Mouse (Mus musculus) stomach, embryonic 16.5 days (tissue): ENCODE measurements around the gene Adamts14. TPM values are rescaled to one million over a fixed set of nuclear protein-coding genes. Genes with fewer than 3 reads are reported as not detected.
A peak's percentile ranks its signal among the peaks of the same experiment; 100 is the strongest.

Experiments used
- ATAC-seq: fragments of 200-750 bp; cut with Nextera tagmentation; 2 replicates; pipeline ENCODE4 v1.8.0; 2017; ENCODE audit warnings: moderate number of reproducible peaks, moderate TSS enrichment; ENCODE audit not compliant: insufficient read depth, low FRiP score
- H3K27ac ChIP-seq: fragments of 300-500 bp; sonication (generic); 2 replicates; pipeline ENCODE4 v1.5.1; 2014; ENCODE audit warnings: low read length
- H3K27me3 ChIP-seq: fragments of 300-500 bp; sonication (generic); 2 replicates; pipeline ENCODE4 v1.6.1; 2014; ENCODE audit warnings: low read length, control low read depth, mixed read lengths; ENCODE audit not compliant: control insufficient read depth, insufficient read depth
- H3K36me3 ChIP-seq: fragments of 300-500 bp; sonication (generic); 2 replicates; pipeline ENCODE4 v1.6.1; 2014; ENCODE audit warnings: low read length; ENCODE audit not compliant: control insufficient read depth, insufficient read depth
- H3K4me1 ChIP-seq: fragments of 300-500 bp; sonication (generic); 2 replicates; pipeline ENCODE4 v1.6.1; 2014; ENCODE audit warnings: low read length, control low read depth, mixed read lengths; ENCODE audit not compliant: control insufficient read depth, insufficient read depth
- H3K4me2 ChIP-seq: fragments of 300-500 bp; sonication (generic); 2 replicates; pipeline ENCODE4 v1.6.1; 2014; ENCODE audit warnings: low read depth, low read length, mixed read lengths
- H3K4me3 ChIP-seq: fragments of 300-500 bp; sonication (generic); replicated peaks from 2 replicates; pipeline ENCODE4 v1.5.1; 2014; ENCODE audit warnings: mild to moderate bottlenecking, low read length
- H3K9ac ChIP-seq: fragments of 300-500 bp; sonication (generic); 2 replicates; pipeline ENCODE4 v1.6.1; 2014; ENCODE audit warnings: low read length
- H3K9me3 ChIP-seq: fragments of 300-500 bp; sonication (generic); replicated peaks from 2 replicates; pipeline ENCODE4 v1.6.1; 2016; ENCODE audit warnings: low read length, control low read depth; ENCODE audit not compliant: control insufficient read depth
- WGBS: fragments of 180-500 bp; shearing (Covaris S2); extraction: QIAGEN DNeasy Blood & Tissue Kit; methylation state at CpG from one replicate; pipeline ENCODE4 v1.1.7; 2014; 5-methylcytosine and 5-hydroxymethylcytosine counted together
- polyA plus RNA-seq: library from polyadenylated mRNA; unstranded; fragments of >200 nt; fragmentation: Nextera tagmentation; extraction: Ambion mirVana; gene quantifications from 2 replicates; pipeline ENCODE4 v1.2.1, GENCODE M21; 2015

The Adamts14 gene
- polyA plus RNA-seq, 1 experiment from 2014 or later: 1.6 TPM

DNA sequence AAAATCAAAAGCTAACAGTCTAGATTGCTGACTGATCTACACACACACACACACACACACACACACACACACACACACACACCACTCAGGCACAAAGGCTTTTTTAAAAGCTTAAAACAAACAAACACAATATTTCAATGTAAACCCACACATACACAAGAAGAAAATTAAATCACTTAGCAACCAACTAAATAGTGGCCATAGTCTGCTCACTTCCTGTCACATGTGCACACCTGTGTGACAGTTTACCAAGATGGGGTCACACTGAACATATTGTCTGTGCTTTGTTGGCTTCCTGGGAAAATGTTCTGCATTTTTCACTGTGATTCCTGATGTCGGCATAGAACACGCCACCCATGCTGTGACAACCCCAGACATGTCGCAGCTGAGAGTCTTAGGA, 41.5 kb downstream of the Adamts14 start:
- H3K27me3 ChIP-seq: no peaks in the 10 kb centered on the region
- ATAC-seq: no peak
- H3K4me1 ChIP-seq: peaks cover 4% of the 10 kb centered on the region
- no peaks in the 10 kb centered on the region for H3K36me3 ChIP-seq
- 83% methylated on average over 3 of the region's 3 CpGs for WGBS
- no peak overlapping the region for H3K4me2 ChIP-seq
- H3K9ac ChIP-seq: no peak overlapping the region
- H3K9me3 ChIP-seq: no peaks in the 10 kb centered on the region
- no peak overlapping the region for H3K27ac ChIP-seq
- H3K4me3 ChIP-seq: no peak overlapping the region

DNA sequence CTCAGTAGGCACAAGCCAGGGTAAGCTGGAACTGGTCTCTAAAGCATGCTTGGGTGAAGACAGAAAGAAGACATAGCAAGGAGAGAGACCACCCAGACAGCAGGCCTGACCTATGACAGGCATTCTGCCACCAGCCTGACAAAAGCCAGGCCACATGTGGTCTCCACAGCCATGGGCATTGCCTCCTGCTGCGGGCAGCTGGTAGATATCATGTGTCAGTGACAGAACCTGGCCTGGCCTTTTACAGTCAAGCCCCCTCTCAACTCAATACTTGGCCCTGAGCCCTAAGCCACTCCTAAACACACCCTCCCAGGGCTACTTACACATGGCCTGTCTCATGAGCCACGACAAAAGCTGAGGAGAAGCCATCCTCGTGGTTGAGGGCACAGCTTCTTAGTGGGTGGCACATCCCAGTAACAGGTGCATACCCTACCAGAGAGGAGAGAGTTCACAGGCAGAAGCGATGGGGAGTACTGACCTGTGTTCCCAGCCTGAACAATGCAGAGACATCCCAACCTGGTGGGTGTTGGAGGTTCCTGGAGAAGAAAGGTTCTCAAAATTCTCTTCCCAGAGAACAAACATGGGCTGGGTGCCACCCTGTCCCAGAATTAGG, 46.3 kb downstream of the Adamts14 start:
- Histone ChIP-seq H3K9ac (no peak overlapping the region), H3K27me3 (no peaks in the 10 kb centered on the region), H3K4me3 (no peak overlapping the region), H3K36me3 (no peaks in the 10 kb centered on the region), H3K4me2 (no peak overlapping the region), H3K27ac (no peak overlapping the region), H3K4me1 (no peaks in the 10 kb centered on the region; the same call in 1 of the 2 replicates), H3K9me3 (no peaks in the 10 kb centered on the region)
- peak; percentile 62 for ATAC-seq
- WGBS: 31% methylated on average over 4 of the region's 4 CpGs

DNA sequence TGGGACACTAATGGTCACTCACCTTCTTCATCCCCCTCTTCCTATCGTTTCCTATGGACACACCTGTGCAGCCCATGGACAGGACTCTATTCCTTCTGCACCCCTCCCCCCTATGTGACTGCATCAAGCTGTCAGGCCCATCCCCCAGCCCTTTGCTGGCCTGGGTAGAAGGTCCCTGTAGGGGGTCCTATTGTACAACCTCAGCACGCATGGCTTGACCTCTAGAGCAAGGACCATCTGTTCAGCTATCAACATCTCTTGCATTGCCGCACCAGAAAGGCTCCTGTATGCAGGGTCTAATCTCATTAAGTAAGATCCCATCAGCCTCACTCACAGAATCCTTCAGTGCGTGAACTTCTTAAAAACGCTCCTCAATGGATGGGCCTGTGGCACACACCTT, 47.5 kb downstream of the Adamts14 start:
- Histone ChIP-seq H3K9me3 (no peaks in the 10 kb centered on the region), H3K4me1 (no peaks in the 10 kb centered on the region; the same call in 1 of the 2 replicates), H3K36me3 (no peaks in the 10 kb centered on the region), H3K4me3 (no peak overlapping the region), H3K4me2 (no peak overlapping the region), H3K27me3 (no peaks in the 10 kb centered on the region), H3K9ac (no peak overlapping the region), H3K27ac (no peak overlapping the region)
- no peak for ATAC-seq
- 80% methylated on average over 5 of the region's 5 CpGs for WGBS

DNA sequence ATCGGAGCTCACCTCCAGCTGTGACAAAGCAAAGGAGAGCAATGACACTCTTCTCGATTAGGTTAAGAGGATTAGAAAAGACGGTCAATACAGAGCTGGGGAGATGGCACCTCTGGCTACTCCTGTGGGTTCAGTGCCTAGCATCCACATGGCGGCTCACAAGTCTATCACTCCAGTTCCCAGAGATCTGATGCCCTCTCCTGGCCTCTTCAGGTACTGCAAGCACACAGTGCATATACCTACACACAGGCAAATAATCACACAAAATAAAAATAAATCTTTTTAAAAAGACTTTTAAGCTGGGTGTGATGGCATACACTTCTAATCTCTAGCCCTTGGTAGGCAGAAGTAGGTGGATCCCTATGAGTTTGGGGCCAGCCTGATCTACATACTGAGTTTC, 53.9 kb downstream of the Adamts14 start:
- peaks cover 10% of the 10 kb centered on the region for H3K9me3 ChIP-seq
- no peaks in the 10 kb centered on the region for H3K27me3 ChIP-seq
- no peaks in the 10 kb centered on the region for H3K4me1 ChIP-seq
- no peak overlapping the region for H3K9ac ChIP-seq
- no peaks in the 10 kb centered on the region for H3K36me3 ChIP-seq
- H3K4me3 ChIP-seq: no peak overlapping the region
- no peak for ATAC-seq
- WGBS: 96% methylated on average over 4 of the region's 4 CpGs
- H3K4me2 ChIP-seq: no peak overlapping the region
- H3K27ac ChIP-seq: no peak overlapping the region

DNA sequence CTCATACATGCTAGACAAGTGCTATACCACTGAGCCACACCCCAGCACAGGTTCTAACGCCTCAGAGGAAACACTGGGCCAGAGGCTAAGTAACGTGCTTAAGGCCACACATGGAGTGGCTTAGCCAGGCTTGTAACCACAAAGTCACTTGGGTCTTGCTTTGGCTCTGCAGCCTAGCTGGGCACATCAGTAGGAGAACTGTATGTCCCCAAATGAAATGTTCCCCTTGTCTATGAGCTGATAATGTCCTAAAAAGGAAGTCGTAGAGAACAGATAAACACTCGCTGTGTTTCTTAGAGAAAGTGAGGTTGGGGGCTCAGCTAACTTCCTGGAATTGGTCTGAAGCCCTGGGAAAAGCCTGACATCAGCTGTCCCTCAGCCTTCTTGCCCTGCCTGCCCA, 57.1 kb downstream of the Adamts14 start:
- no peaks in the 10 kb centered on the region for H3K27me3 ChIP-seq
- no peak overlapping the region for H3K4me2 ChIP-seq
- H3K4me3 ChIP-seq: no peak overlapping the region
- WGBS: 66% methylated on average over 4 of the region's 4 CpGs
- H3K27ac ChIP-seq: no peak overlapping the region
- H3K9me3 ChIP-seq: peaks cover 10% of the 10 kb centered on the region
- H3K36me3 ChIP-seq: no peaks in the 10 kb centered on the region
- H3K9ac ChIP-seq: no peak overlapping the region
- no peak for ATAC-seq
- H3K4me1 ChIP-seq: no peaks in the 10 kb centered on the region

DNA sequence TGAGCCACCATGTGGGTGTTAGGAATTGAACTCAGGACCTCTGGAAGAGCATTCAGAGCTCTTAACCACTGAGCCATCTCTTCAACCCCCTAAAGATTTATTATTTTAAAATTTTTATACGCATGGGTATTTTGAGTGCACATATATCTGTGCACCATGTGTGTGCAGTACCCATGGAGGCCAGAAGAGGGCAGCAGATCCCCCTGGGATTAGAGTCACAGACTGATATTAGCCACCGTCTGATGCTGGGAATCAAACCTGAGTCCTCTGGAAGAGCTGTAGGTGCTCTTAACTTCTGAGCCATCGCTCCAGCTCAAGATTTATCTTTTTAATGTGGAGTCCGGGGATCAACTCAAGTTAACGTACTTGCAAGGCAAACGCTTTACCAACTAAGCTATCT, 57.6 kb downstream of the Adamts14 start:
- Histone ChIP-seq H3K36me3 (no peaks in the 10 kb centered on the region), H3K9me3 (peaks cover 10% of the 10 kb centered on the region), H3K27ac (no peak overlapping the region), H3K9ac (no peak overlapping the region), H3K4me1 (no peaks in the 10 kb centered on the region), H3K27me3 (no peaks in the 10 kb centered on the region), H3K4me2 (no peak overlapping the region), H3K4me3 (no peak overlapping the region)
- ATAC-seq: no peak
- WGBS: 93% methylated on average over 6 of the region's 6 CpGs

DNA sequence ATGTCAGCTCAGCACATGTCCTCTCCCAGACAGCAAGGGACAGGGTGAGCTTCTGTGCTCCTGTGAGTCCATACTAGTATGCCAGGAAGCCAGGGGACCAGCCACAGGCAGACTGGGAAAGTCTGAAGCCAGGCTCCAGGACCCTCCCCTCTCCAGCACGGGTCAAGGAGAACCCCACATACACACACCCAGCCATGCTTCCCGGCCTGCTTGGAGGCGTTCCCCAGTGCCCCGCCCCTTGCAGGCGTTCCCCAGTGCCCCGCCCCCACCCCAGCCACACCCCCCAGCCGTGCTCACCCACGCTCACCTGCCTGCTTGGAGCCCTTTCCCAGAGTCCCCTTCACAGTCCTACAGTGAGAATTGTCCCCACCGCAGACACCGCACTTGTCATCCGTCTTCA, 60.4 kb downstream of the Adamts14 start:
- WGBS: 9% methylated on average over 11 of the region's 11 CpGs
- ATAC-seq: peak; percentile 67; the same call in 1 of the 2 replicates
- Histone ChIP-seq H3K4me3 (no peak overlapping the region), H3K36me3 (no peaks in the 10 kb centered on the region), H3K4me1 (no peaks in the 10 kb centered on the region), H3K4me2 (no peak overlapping the region), H3K27me3 (no peaks in the 10 kb centered on the region), H3K27ac (no peak overlapping the region), H3K9me3 (peaks cover 4% of the 10 kb centered on the region; the same call in 1 of the 2 replicates), H3K9ac (no peak overlapping the region)

DNA sequence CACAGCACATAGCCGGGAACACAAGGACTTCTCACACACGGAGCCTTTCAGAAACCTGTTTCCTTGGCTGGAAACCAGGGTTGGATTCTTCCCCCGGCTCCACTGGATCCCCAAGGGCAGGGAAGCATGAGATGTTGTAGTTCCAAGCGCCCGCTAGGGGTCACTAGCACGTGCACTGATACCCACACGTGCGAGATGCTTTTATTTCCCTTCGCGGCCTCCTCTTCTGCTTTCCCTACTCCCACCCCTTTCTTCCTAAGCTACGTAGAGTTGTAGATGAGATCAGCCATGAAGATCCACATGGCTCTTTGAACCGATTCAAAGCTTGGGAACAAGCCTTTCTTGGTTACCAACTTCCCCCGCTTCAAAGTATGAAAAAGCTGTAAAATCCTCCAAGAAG, 61.5 kb downstream of the Adamts14 start:
- WGBS: 9% methylated on average over 13 of the region's 13 CpGs

DNA sequence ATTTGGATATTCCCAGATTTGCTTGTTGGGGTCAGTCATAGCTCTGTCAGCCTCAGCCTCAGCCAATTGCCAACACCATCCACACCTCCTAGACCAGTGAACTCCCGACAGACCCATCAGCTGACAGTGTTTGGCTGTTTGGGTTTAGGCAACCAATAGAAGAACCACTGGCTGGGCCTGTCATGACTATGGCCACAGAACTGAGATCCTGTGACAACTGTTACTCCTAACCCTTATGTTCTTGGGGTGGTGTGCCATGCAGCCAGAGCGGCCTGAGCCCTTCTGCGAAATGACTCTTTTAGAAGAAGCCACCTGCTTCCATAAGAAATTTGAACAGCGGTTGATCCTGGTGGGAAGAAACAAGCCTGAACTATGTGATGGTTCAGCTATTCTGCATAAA, 62.1 kb downstream of the Adamts14 start:
- H3K9ac ChIP-seq: no peak overlapping the region
- H3K9me3 ChIP-seq: peaks cover 4% of the 10 kb centered on the region; the same call in 1 of the 2 replicates
- H3K27me3 ChIP-seq: no peaks in the 10 kb centered on the region
- H3K36me3 ChIP-seq: no peaks in the 10 kb centered on the region
- H3K4me2 ChIP-seq: no peak overlapping the region
- 78% methylated on average over 4 of the region's 4 CpGs for WGBS
- no peak overlapping the region for H3K4me3 ChIP-seq
- no peak for ATAC-seq
- no peak overlapping the region for H3K27ac ChIP-seq
- no peaks in the 10 kb centered on the region for H3K4me1 ChIP-seq

More for the DNA sequence above, 61.5 kb downstream of the Adamts14 start:
- Histone ChIP-seq H3K9me3 (peaks cover 4% of the 10 kb centered on the region; the same call in 1 of the 2 replicates), H3K4me1 (no peaks in the 10 kb centered on the region), H3K27me3 (no peaks in the 10 kb centered on the region), H3K4me3 (no peak overlapping the region), H3K27ac (no peak overlapping the region), H3K4me2 (no peak overlapping the region), H3K9ac (no peak overlapping the region), H3K36me3 (no peaks in the 10 kb centered on the region)
- no peak for ATAC-seq
